Mouse (Mus musculus) CH12F3 (cell line): ENCODE measurements around the gene Tet1.
"Not testable (repeated sequence)": the region's sequence is repeated elsewhere in the genome, so short reads cannot be mapped to it uniquely, and the experiment has no call there.

Experiments used
- in situ Hi-C: fragments of 300-500 bp; cut with MboI; formaldehyde crosslinking; loops from 2 replicates; pipeline ENCODE4 v1.14.3; 2020; ENCODE audit warnings: low sequenced_read_pairs

The Tet1 gene

DNA sequence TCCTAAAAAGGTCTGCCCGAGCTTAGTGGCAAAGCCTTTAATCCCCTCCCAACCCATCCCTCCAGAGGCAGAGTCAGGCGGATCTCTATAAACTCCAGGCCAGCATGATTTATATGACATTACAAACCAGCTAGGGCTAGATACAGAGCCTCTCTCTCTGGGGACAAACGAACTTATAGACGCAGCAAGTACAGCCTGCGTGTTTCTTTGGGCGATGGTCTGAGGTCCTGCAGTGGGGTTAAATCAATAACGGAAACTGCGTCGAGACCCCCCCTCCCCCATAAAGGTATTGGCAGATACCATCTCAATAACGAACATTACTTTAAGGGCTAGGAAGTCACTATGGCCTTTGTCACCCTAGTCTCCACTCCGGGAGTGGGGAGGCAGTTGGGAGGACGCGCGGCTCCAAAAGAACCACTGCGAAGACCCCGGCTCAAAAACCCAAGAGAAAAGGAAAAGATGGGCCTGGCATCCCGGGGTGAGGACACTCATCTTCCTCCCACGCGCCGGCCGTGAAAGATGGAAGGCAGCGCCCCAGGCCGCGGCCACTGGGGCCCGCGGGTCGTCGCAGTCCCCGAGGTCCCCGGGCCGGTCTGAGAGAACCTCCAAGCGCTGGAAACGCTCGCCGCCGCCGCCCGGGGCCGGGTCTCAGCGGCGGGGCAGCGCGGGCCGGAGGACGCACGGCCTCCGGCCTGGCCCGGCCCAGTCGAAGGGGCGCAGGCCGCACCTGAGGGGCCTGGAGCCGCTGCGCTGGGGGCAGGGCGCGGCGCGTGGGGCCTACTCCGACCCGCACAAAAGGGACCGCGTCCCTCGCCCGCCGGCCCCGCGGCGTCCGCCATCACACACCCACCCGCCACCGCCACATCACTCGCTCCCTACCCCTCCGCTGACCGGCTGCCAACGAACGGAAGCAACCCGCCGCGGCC, 117.3 kb downstream of the Tet1 start:
- in situ Hi-C loops: no loop called here

DNA sequence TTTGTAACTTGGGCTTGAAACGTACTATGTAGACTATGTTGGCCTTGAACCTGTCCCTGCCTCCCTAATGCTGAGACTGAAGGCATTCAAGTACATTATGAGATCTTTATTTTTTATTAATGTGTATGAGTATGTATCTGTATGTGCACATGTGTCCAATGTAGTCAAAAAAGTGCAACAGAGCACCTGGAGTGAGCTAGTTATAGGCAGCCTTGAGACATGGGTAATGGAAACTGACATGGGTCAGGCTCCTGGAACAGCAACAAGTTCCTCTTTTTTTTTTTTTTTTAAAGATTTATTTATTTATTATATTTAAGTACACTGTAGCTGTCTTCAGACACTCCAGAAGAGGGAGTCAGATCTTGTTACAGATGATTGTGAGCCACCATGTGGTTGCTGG, 127.0 kb downstream of the Tet1 start:
- in situ Hi-C loops: not testable (repeated sequence)
